In genomic region chr6:13379727-13380126, GRCm38 (mm10) we compare ENCODE assay signal across 27 mouse cellular contexts.
"Had no signal": no experiment of that assay in that cellular context is flagged by ENCODE, and none has a peak within 500 bp of the region (broad histone marks: within the 10 kb centered on the region; RNA-seq: fewer than 3 reads in every experiment).

No protein-coding gene starts in this region.

- H3K36me3 ChIP-seq: heart, embryonic 13.5 days; heart, embryonic 15.5 days; hindbrain, embryonic 10.5 days; hindbrain, embryonic 12.5 days; intestine, embryonic 15.5 days; limb, embryonic 10.5 days; limb, embryonic 12.5 days; liver, embryonic 13.5 days had no signal

- H3K9me3 ChIP-seq: heart, embryonic 13.5 days; heart, embryonic 15.5 days; hindbrain, embryonic 10.5 days; hindbrain, embryonic 12.5 days; intestine, embryonic 15.5 days; limb, embryonic 10.5 days; limb, embryonic 12.5 days; liver, embryonic 13.5 days had no signal

- ATAC-seq: hindbrain, embryonic 16.5 days; inflammation-experienced regulatory T-cells, adult 6 months; intestine, embryonic 15.5 days; intestine, postnatal 0 days had no signal

- H3K27ac ChIP-seq: heart, adult 2 months; heart, embryonic 13.5 days; heart, embryonic 15.5 days; hindbrain, embryonic 10.5 days; hindbrain, embryonic 12.5 days; hindbrain, embryonic 14.5 days; intestine, embryonic 15.5 days; layer of hippocampus, adult 2 months; left cerebral cortex, adult 2 months; limb, embryonic 10.5 days; limb, embryonic 12.5 days; liver, embryonic 13.5 days had no signal

- H3K9ac ChIP-seq: heart, embryonic 13.5 days; heart, embryonic 15.5 days; hindbrain, embryonic 12.5 days; hindbrain, embryonic 14.5 days; intestine, embryonic 15.5 days; limb, embryonic 12.5 days; liver, embryonic 13.5 days had no signal

- H3K4me2 ChIP-seq: heart, embryonic 11.5 days; heart, embryonic 13.5 days; heart, embryonic 15.5 days; hindbrain, embryonic 12.5 days; hindbrain, embryonic 14.5 days; intestine, embryonic 15.5 days; limb, embryonic 12.5 days; liver, embryonic 11.5 days; liver, embryonic 13.5 days had no signal

- H3K4me3 ChIP-seq: heart, adult 2 months; heart, embryonic 13.5 days; heart, embryonic 15.5 days; hindbrain, embryonic 10.5 days; hindbrain, embryonic 12.5 days; intestine, embryonic 15.5 days; layer of hippocampus, adult 2 months; left cerebral cortex, adult 2 months; limb, embryonic 10.5 days; limb, embryonic 12.5 days; liver, embryonic 13.5 days had no signal

- DNase-seq: gastrocnemius, postnatal 14 days; gastrocnemius, postnatal 36 days; heart, adult 11 months; heart, adult 2 months; heart, postnatal 4 days; kidney, adult 18-20 months; kidney, adult 8-10 months; kidney, postnatal 10 days; kidney, postnatal 25 days; kidney, postnatal 4 days; liver; liver, embryonic 13.5 days had no signal

- H3K4me1 ChIP-seq: heart, embryonic 13.5 days; heart, embryonic 15.5 days; hindbrain, embryonic 10.5 days; hindbrain, embryonic 12.5 days; intestine, embryonic 15.5 days; limb, embryonic 10.5 days; limb, embryonic 12.5 days; liver, embryonic 13.5 days had no signal

- H3K27me3 ChIP-seq: heart, embryonic 13.5 days; heart, embryonic 15.5 days; hindbrain, embryonic 12.5 days; intestine, embryonic 15.5 days; limb, embryonic 12.5 days; liver, embryonic 13.5 days had no signal
